Mouse (Mus musculus) neural tube, embryonic 10.5 days (tissue): Measurements from ENCODE around the gene Abcb9.

Experiments used
- DNase-seq: peaks from one replicate; pipeline ENCODE4 v3.0.0-alpha.2; 2017; ENCODE audit warnings: low spot score; ENCODE audit errors: extremely low spot score

Abcb9 gene

DNA sequence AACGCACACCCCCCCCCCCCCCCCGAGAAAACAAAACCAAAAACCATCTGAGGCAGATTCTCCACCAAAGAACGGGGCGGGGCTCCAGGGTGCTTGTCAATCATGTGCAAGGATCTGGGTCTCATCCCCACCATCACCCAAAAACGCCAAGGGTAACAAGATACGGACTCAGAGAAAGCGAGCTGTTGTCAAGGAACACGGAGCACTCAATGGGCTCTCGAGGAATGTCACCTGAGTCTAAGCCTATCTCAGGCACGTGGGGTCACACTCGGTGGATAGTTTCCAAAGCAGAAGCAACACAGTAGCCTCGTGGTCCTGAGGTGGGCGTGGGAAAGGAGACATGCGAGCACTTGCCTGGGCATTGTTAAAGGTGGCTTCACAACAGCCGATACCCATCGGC is 81.9 kb downstream of the Abcb9 start:
- DNase-seq: no peak

DNA sequence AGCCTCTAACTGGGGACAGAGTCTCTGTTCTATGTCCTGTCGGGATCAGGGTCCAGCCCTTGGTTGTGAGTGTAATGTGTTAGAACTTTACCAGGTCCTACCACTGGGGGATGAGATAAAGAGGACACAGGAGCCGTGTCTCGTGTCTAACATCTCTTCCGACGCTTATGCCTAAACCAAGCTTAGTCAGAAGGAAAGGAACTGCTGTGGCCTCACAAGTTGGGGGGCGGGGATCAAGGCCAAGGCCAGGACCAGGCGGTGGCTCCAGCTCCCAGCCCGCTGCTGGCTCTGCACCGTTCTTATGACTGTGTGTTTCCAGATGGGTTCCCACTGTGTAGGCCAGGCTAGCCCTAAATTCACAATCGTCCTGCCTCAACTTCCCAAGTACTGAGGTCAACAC is 82.7 kb downstream of the Abcb9 start:
- no peak for DNase-seq

DNA sequence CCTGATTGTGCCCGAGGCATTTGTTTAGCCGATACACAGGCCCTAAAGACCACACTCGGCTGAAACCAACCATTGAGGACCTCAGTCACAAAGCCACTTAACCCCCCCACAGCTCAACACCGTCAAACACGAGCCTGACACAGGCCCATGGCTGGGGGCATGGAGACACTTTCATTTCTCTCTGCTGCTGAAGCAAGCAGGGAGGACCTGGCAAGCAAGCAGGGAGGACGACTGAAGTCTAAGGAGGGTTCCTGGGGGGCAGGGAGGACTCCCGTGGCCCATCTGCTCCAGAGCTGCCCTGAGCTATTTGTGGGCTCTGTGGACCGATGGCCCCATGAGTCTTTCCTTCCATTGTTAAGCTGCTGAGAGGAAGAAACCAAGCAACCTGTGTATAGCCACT is 83.7 kb downstream of the Abcb9 start:
- no peak for DNase-seq
